Mouse (Mus musculus): Measurements from ENCODE around the gene Thap4. TPM values are rescaled to one million over a fixed set of nuclear protein-coding genes. Genes with fewer than 3 reads are reported as not detected.

Thap4 gene
- total and polyA plus RNA-seq, 2 experiments, result 10.0 to 17.5 TPM

- DNase-seq (ENCODE audit: extremely low read depth, low read depth, low spot score), result peak; percentile 53
- TF ChIP-seq CTCF (IDR thresholded peaks at IDR 0.05; ENCODE audit: low read depth, low read length) (no peak), POLR2A (IDR thresholded peaks at IDR 0.05; ENCODE audit: extremely low read depth, insufficient read depth, low read length) (no peak)
- Histone ChIP-seq H3K36me3 (ENCODE audit: control insufficient read depth, insufficient read depth, low read length) (no peaks in the 10 kb centered on the region), H3K27ac (replicated peaks; ENCODE audit: insufficient read depth, low read depth, low read length) (peak overlapping the region; percentile 71), H3K79me2 (ENCODE audit: control insufficient read depth, insufficient read depth, low read length) (no peaks in the 10 kb centered on the region), H3K27me3 (ENCODE audit: control insufficient read depth, insufficient read depth, low read length) (no peaks in the 10 kb centered on the region), H3K9ac (ENCODE audit: low read depth, low read length) (no peak overlapping the region), H3K4me3 (ENCODE audit: insufficient read depth, low read depth, low read length) (no peak overlapping the region), H3K4me1 (ENCODE audit: control insufficient read depth, insufficient read depth, low read length) (peaks cover 20% of the 10 kb centered on the region)
- WGBS, result 48% methylated on average over 6 of the region's 6 CpGs
These were observed 59.7 kb downstream of the Thap4 start for GRCm38 (mm10) chr1:93694966-93695365.

- 0 out of 2 replicates have a peak, but pooled peaks have one; percentile 12 for TF ChIP-seq CTCF (IDR thresholded peaks at IDR 0.05; ENCODE audit: low read depth, low read length)
- no peak for TF ChIP-seq POLR2A (IDR thresholded peaks at IDR 0.05; ENCODE audit: extremely low read depth, insufficient read depth, low read length)
- H3K4me1 ChIP-seq (ENCODE audit: control insufficient read depth, insufficient read depth, low read length), result peaks cover 20% of the 10 kb centered on the region
- H3K27ac ChIP-seq (replicated peaks; ENCODE audit: insufficient read depth, low read depth, low read length), result peak overlapping the region; percentile 85
- H3K4me3 ChIP-seq (ENCODE audit: insufficient read depth, low read depth, low read length), result peak overlapping the region; percentile 1
- H3K79me2 ChIP-seq (ENCODE audit: control insufficient read depth, insufficient read depth, low read length), result peaks cover 3% of the 10 kb centered on the region; the same call in 1 of the 2 replicates
- 0 out of 2 replicates have a peak overlapping the region, but pooled peaks have one; percentile 4 for H3K9ac ChIP-seq (ENCODE audit: low read depth, low read length)
- no peaks in the 10 kb centered on the region for H3K36me3 ChIP-seq (ENCODE audit: control insufficient read depth, insufficient read depth, low read length)
- peak; percentile 76 for DNase-seq (ENCODE audit: extremely low read depth, low read depth, low spot score)
- no peaks in the 10 kb centered on the region for H3K27me3 ChIP-seq (ENCODE audit: control insufficient read depth, insufficient read depth, low read length)
- WGBS, result 33% methylated on average over 10 of the region's 10 CpGs
These were observed 60.7 kb downstream of the Thap4 start for GRCm38 (mm10) chr1:93693943-93694342.

- no peak for TF ChIP-seq CTCF (IDR thresholded peaks at IDR 0.05; ENCODE audit: low read depth, low read length)
- TF ChIP-seq POLR2A (IDR thresholded peaks at IDR 0.05; ENCODE audit: extremely low read depth, insufficient read depth, low read length), result no peak
- Histone ChIP-seq H3K4me3 (ENCODE audit: insufficient read depth, low read depth, low read length) (peak overlapping the region; percentile 1; the same call in 1 of the 2 replicates), H3K4me1 (ENCODE audit: control insufficient read depth, insufficient read depth, low read length) (peaks cover 22% of the 10 kb centered on the region), H3K27me3 (ENCODE audit: control insufficient read depth, insufficient read depth, low read length) (no peaks in the 10 kb centered on the region), H3K27ac (replicated peaks; ENCODE audit: insufficient read depth, low read depth, low read length) (peak overlapping the region; percentile 85), H3K36me3 (ENCODE audit: control insufficient read depth, insufficient read depth, low read length) (no peaks in the 10 kb centered on the region), H3K9ac (ENCODE audit: low read depth, low read length) (0 out of 2 replicates have a peak overlapping the region, but pooled peaks have one; percentile 4), H3K79me2 (ENCODE audit: control insufficient read depth, insufficient read depth, low read length) (peaks cover 3% of the 10 kb centered on the region; the same call in 1 of the 2 replicates)
- peak; percentile 95 for DNase-seq (ENCODE audit: extremely low read depth, low read depth, low spot score)
- 19% methylated on average over 3 of the region's 3 CpGs for WGBS
These were observed 61.2 kb downstream of the Thap4 start for GRCm38 (mm10) chr1:93693502-93693901.

- Histone ChIP-seq H3K36me3 (ENCODE audit: control insufficient read depth, insufficient read depth, low read length) (no peaks in the 10 kb centered on the region), H3K4me1 (ENCODE audit: control insufficient read depth, insufficient read depth, low read length) (peaks cover 26% of the 10 kb centered on the region), H3K27me3 (ENCODE audit: control insufficient read depth, insufficient read depth, low read length) (no peaks in the 10 kb centered on the region), H3K4me3 (ENCODE audit: insufficient read depth, low read depth, low read length) (no peak overlapping the region), H3K9ac (ENCODE audit: low read depth, low read length) (no peak overlapping the region), H3K79me2 (ENCODE audit: control insufficient read depth, insufficient read depth, low read length) (peaks cover 3% of the 10 kb centered on the region; the same call in 1 of the 2 replicates), H3K27ac (replicated peaks; ENCODE audit: insufficient read depth, low read depth, low read length) (peak overlapping the region; percentile 17; the same call in 1 of the 2 replicates)
- DNase-seq (ENCODE audit: extremely low read depth, low read depth, low spot score), result peak; percentile 83
- WGBS, result 35% methylated on average over 9 of the region's 9 CpGs
- TF ChIP-seq CTCF (IDR thresholded peaks at IDR 0.05; ENCODE audit: low read depth, low read length) (no peak), POLR2A (IDR thresholded peaks at IDR 0.05; ENCODE audit: extremely low read depth, insufficient read depth, low read length) (no peak)
These were observed 61.9 kb downstream of the Thap4 start for GRCm38 (mm10) chr1:93692773-93693172.

GRCm38 (mm10) chr1:93691786-93692357 lies 62.8 kb downstream of the Thap4 start:
- peaks cover 3% of the 10 kb centered on the region; the same call in 1 of the 2 replicates for H3K79me2 ChIP-seq (ENCODE audit: control insufficient read depth, insufficient read depth, low read length)
- peaks cover 30% of the 10 kb centered on the region for H3K4me1 ChIP-seq (ENCODE audit: control insufficient read depth, insufficient read depth, low read length)
- no peak overlapping the region for H3K27ac ChIP-seq (replicated peaks; ENCODE audit: insufficient read depth, low read depth, low read length)
- no peaks in the 10 kb centered on the region for H3K27me3 ChIP-seq (ENCODE audit: control insufficient read depth, insufficient read depth, low read length)
- no peak for TF ChIP-seq CTCF (IDR thresholded peaks at IDR 0.05; ENCODE audit: low read depth, low read length)
- TF ChIP-seq POLR2A (IDR thresholded peaks at IDR 0.05; ENCODE audit: extremely low read depth, insufficient read depth, low read length), result no peak
- no peak overlapping the region for H3K9ac ChIP-seq (ENCODE audit: low read depth, low read length)
- no peaks in the 10 kb centered on the region for H3K36me3 ChIP-seq (ENCODE audit: control insufficient read depth, insufficient read depth, low read length)
- H3K4me3 ChIP-seq (ENCODE audit: insufficient read depth, low read depth, low read length), result no peak overlapping the region
- WGBS, result 64% methylated on average over 10 of the region's 10 CpGs
- no peak for DNase-seq (ENCODE audit: extremely low read depth, low read depth, low spot score)

- Histone ChIP-seq H3K4me1 (ENCODE audit: control insufficient read depth, insufficient read depth, low read length) (peaks cover 34% of the 10 kb centered on the region), H3K27ac (replicated peaks; ENCODE audit: insufficient read depth, low read depth, low read length) (no peak overlapping the region), H3K79me2 (ENCODE audit: control insufficient read depth, insufficient read depth, low read length) (peaks cover 3% of the 10 kb centered on the region; the same call in 1 of the 2 replicates), H3K27me3 (ENCODE audit: control insufficient read depth, insufficient read depth, low read length) (no peaks in the 10 kb centered on the region), H3K4me3 (ENCODE audit: insufficient read depth, low read depth, low read length) (no peak overlapping the region), H3K36me3 (ENCODE audit: control insufficient read depth, insufficient read depth, low read length) (no peaks in the 10 kb centered on the region), H3K9ac (ENCODE audit: low read depth, low read length) (no peak overlapping the region)
- 97% methylated on average over 8 of the region's 8 CpGs for WGBS
- TF ChIP-seq POLR2A (IDR thresholded peaks at IDR 0.05; ENCODE audit: extremely low read depth, insufficient read depth, low read length) (no peak), CTCF (IDR thresholded peaks at IDR 0.05; ENCODE audit: low read depth, low read length) (no peak)
- DNase-seq (ENCODE audit: extremely low read depth, low read depth, low spot score), result no peak
These were observed 63.6 kb downstream of the Thap4 start for GRCm38 (mm10) chr1:93691106-93691505.
